Mouse (Mus musculus) monocyte, adult 2 months (primary cell): ENCODE measurements at regions not wholly inside any gene's neighbourhood (a gene's known extent, or its start where the extent isn't known, plus 50 kb on each side); places are given as distances from the start of the nearest gene placed in this dataset.
"Not testable (repeated sequence)": the region's sequence is repeated elsewhere in the genome, so short reads cannot be mapped to it uniquely, and the experiment has no call there.

ENCODE experiments used
- DNase-seq, 2 experiments: peaks; one replicate each; pipeline ENCODE4 v3.0.0; 2022; ENCODE audit warnings: low spot score in 2 of 2, low read depth in 1 of 2

DNA sequence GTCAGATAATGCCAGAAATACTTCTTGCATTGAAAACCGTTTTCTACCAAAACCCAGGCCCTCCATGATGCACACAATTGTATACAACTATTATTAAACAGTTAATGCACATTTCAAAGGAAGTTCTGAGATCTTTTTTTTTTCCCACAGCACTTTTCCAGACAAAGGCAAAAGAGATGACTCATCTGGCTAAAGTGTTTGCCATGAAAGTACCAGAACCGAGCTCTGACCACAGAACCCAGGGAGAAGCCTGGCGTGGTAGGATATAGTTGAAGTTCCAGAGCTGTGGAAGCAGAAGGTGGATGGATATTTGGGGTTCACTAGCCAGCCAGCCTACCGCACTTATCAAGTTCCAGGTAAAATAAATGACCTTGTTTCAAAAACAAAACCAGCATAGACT is 146.0 kb downstream of the Nuak1 start:
- no peak for DNase-seq

DNA sequence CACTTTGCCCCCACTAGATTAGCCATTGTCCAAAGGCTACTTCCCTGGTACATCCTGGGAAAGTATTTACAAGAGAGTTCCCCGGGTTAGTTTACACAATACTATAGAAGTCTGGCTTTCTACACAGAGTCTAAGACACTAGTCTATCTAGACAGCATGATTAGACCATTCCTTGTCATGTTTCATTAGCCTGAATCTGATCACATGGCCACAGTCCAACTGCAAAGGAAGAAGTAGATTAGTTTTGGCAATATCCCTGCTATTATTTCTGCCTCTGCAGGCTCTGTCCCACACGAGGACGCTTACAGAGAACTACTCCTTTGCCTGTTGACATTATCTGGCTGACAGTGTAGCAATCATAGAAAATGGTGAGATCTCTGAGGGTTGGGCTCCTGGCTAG is 144.2 kb downstream of the Nuak1 start:
- DNase-seq = no peak

DNA sequence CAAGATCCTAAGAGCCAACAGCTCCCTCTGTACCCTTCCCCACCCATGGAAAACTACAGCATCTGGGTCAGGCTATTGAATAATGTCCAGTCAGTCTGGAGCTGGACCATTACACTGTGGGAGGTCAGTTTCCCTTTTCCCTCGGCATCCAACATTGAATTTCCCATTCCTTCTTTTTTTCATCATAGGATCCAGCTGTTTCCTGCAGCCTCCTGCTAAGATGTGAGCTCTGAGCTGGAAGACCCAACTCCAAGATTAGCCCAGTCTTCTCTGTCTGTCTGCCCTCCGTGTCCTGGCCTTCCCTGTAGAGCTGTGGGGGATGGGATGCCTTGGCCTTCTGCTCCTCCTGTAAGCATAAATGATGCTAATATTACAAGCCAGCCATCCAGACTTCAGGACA is 138.8 kb downstream of the Nuak1 start:
- no peak for DNase-seq

DNA sequence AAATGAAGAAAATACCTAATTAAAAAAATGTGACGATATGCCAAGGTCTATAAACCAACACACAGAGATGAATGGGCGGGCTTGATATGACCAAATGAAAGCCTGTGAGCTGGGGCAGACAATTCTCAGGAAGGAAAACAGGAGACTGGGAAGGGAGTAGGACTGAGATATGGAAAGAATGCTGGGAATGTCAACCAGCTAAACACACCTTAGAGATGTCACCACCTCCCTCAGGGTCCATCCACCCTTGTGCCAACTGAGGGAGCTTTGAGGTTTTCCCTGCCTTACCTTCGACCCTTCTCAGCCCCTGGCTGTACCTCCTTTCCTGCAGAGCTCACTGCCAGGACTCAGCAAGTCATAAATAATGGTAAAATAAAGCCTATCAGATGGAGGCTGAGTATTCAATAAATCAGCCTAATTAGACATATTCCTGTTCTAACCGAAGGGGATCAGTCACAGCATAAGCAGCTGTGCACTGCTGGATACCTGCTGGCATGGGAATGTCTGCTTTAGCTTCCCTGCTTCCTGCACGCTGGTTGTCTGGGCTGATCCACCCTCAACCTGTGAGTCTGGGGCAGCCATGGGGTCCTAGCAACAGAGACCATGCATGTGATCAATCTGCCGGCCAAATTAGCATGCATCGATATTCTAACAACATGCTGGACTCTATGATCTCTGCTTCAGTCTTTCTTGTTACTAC is 137.4 kb downstream of the Nuak1 start:
- no peak for DNase-seq

DNA sequence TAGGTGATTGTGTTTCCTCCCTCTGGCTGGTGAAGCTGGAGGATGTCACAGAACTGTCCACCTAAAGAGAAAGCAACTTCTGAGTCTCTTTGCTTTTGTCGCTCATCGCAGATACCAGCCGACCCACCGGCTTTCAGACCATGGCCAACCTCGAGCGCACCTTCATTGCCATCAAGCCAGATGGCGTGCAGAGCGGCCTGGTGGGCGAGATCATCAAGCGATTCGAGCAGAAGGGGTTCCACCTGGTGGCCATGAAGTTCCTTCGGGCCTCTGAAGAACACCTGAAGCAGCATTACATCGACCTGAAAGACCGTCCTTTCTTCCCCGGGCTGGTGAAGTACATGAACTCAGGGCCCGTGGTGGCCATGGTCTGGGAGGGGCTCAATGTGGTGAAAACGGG is 131.7 kb downstream of the Nuak1 start:
- DNase-seq = not testable (repeated sequence)

DNA sequence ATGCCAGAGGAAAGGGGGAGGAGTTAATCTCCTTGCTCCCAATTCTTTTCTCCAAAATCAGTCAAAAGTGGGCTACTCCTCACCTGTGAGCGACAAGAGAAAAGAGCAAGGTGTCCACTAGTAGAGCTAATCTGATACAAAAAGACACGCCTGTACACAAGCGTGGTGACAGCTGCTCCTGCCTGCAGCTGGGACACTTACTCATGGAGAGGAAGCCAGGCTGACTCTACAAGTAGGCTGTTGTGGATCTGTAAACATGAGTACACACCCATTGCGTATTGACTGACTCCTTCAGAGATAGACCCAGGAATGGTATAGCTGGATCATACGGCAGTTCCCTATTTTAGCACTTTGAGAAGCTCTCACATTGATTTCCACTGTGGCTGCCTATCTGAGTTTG is 129.7 kb downstream of the Nuak1 start:
- DNase-seq = no peak

DNA sequence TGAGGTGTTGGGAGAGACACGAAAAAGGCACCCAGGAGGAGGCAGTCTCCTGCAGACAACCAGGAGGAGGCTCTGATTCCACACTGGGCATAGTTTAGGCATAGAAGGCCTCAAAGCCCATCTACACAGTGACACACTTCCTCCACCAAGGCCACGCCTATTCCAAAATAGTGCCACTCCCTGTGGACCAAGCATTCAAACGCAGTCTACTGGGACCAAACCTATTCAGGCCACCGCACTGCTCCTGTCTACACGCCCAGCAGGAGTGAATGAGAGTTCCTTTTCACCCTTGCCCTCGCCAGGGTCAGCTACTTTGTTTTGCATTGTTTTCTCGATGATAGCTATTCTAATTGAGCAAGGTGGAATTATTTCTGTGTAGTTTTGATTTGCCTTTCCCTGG is 127.7 kb downstream of the Nuak1 start:
- no peak for DNase-seq

DNA sequence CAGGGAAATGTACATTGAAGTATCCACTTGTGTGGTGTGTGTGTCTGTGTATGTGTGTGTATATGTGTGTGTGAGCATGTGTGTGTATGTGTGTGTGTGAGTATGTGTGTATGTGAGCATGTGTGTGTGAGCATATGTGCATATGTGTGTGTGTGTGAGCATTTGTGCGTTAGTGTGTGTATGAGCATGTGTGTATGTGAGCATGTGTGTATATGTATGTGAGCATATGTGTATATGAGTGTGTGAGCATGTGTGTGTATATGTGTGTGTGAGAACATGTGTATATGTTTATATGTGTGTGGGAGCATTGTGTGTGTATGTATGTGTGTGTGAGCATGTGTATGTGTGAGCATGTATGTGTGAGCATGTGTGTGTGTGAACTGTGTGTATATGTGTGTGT is 123.5 kb downstream of the Nuak1 start:
- no peak for DNase-seq

DNA sequence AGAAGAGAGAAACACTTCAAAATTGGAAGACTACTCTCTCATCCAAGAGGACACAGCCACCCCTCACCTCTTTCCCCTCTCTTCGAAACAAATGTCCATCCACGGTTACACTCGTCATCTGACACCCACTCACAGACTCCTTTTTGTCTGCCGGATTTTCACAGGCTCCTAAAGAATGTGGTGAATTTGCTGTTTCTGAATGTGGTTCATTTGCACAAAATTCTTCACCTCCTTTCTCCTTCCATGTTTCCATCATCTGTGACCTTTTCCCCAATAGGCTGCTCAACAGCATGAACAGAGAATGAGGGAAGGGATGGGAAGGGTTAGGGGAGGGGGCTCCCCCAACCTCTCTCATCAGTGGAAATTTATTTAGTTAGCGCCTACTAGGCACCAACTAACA is 122.4 kb downstream of the Nuak1 start:
- DNase-seq = no peak
